Mouse (Mus musculus): ENCODE measurements around the gene Nck2.

- TF ChIP-seq CTCF (IDR thresholded peaks at IDR 0.05; ENCODE audit: borderline replicate concordance, extremely low read depth, insufficient read depth, insufficient read length) = no peak
- TF ChIP-seq POLR2A (IDR thresholded peaks at IDR 0.05; ENCODE audit: borderline replicate concordance, extremely low read depth, insufficient read depth, insufficient read length, poor library complexity, severe bottlenecking) = no peak
Measured at GRCm38 (mm10) chr1:43535519-43536000, 91.2 kb downstream of the Nck2 start.
